Mouse (Mus musculus) neutrophil, adult 59 days (primary cell): ENCODE data around the gene Pcbp2. TPM values are rescaled to one million over a fixed set of nuclear protein-coding genes. Genes with fewer than 3 reads are reported as not detected.

Experiments used
- total RNA-seq, 2 experiments: library from RNA; stranded (reverse); gene quantifications; 1 replicate in 1 of 2; 2 replicates in 1 of 2; pipeline ENCODE4 v1.2.4; 2023

Gene Pcbp2
- total RNA-seq: 100 to 1,000 TPM; 508 to 564 TPM

DNA sequence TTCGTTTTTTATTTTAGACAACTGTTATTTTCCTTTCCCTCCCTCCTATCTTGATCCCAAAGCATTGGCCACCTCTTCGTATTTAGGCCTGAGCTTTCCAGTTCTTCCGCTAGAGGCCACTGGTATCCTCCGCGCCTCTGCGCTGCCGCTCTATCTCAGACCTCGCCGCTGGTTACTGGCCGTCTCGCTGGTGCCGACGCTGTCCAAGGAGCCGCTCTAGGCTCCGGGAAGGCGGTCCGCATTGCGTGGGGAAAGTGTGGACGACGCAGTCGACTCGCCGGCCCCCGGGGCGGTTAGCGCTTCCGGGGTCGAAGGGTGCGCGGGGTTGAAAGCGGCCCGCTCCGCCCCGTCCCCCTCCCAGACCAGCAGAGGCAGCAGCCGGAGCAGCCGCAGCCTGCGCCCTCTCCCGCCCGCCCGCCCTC, at the start of gene Pcbp2:
Pcbp2 (plus strand) TSS at position 357 of the 422 bp plus-strand sequence.

DNA sequence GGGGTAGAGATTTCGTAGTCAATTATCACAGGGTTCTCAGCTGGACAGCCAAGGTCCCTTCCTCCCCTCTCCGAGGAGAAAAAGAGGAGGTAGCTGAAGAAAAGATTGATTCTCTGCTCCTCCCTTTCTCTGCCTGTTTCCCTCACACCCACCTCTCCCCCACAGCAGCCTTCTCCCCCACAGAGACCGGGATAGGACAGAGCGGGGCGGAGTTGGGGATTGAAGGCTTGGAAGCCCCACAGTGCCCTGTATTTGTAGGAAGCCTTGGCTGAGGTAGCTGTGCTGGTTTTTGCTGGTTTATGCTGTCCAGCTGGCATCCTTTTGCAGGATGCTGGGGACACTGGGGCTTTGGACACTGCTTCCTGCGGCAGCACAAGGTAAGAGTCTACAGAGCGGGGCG, 25.2 kb upstream of the Pcbp2 start, which contains the start of gene Amhr2:
Amhr2 (plus strand) TSS at position 222 of the 400 bp plus-strand sequence.

GRCm38 (mm10) chr15:102458904-102459317, 11.4 kb upstream of the Pcbp2 start, which contains the start of gene Prr13:
Gene Prr13 (plus strand): TSS chr15:102459028.

DNA sequence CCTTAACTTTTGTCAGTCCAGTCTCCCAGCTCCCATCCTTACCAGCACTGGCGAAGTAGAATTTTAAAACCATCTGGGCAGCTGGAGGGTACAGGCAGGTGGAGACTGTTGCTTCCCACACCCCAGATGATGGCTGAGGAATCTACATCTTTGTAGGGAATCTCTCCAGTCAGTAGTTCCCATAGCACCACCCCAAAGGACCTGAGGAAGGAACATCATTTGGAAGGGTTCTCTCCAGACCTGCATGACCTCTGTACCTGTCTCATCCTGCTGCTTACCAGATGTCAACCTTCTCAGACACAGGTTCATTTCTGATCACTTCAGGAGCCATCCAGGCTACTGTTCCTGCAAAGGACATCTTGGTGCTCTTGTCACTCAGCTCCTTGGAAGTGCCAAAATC, 33.1 kb downstream of the Pcbp2 start, which contains the start of gene Gm10337:
Gm10337 (plus strand) TSS at position 276 of the 400 bp plus-strand sequence.

DNA sequence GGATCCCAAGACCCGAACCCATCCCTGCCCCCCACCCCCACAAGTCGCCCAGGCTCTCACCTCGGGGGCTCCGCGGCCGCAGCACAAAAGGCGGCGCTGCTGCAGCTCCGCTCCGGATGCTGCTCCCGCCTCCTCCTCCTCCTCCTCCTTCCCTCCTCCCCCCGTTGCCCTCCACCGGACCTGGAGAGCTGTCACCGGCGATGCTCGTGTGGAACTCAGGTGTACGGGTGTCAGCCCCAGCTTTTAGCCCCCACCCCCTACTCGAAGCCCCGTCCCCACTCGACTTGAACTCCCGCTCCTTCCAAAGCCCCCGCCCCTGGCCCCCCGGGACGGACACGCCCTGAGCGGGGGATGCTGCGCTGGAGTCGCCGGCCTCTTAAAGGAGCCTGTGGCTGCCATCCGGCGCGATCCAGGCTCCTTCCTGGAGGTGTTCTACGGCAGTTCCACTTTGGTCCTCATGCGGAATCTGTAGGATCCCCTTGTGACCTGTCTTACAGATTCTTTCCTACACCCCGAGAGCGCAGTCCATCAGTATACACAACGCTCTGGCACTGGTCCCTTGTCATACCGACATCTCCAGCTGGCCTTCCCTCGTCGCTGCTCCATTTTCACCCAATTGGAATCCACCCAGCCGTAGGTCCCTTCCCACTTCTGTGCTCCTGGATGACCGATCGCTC, 46.5 kb downstream of the Pcbp2 start, which contains the start of gene Map3k12:
Map3k12 (minus strand) TSS at position 337 of the 677 bp plus-strand sequence.

GRCm38 (mm10) chr15:102517976-102518858, 47.9 kb downstream of the Pcbp2 start, which contains the start of gene Tarbp2:
Gene Tarbp2 (plus strand): TSS chr15:102518192.

DNA sequence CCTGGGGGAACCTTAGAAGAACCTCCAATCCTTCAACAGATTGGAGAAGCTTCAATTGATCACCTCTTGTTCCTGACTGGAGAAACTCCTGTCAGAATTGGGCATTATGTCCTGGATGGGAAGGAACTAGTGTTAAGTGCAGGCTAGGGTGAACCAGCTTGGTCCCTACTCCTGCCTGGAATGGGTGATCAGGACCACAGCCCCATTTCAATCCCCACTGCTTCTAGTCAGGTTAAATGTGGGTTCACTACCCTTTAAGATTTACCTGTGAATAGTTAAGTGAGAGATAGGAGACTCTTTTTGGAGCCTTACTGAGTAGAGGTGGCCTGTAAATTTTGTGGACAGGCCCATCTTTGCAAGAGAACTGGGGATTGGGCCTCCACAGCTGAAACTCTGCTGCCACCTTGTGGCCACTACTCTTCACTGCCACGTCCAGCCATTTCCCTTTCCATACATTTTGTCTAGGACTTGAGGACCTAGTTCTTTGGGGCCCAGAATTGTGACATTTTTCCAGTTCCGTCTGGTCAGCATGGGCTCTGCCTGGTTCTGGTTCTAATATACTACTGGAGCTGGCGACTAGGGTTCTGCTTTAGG, 54.6 kb downstream of the Pcbp2 start, which contains the start of gene Npff:
Npff (minus strand) TSS at position 51 of the 594 bp plus-strand sequence.

Other genes starting within 250 kb of the Pcbp2 start
- gene Itgb7, start 238.6 kb upstream of the Pcbp2 start, total RNA-seq: 100 to 1,000 TPM; 191 to 291 TPM
- gene Rarg, start 213.0 kb upstream of the Pcbp2 start, total RNA-seq: 10 to 100 TPM; 37.8 to 49.0 TPM
- gene Gm9918, start 200.0 kb upstream of the Pcbp2 start, total RNA-seq: not detected
- gene Mfsd5, start 191.1 kb upstream of the Pcbp2 start, total RNA-seq: 10 to 100 TPM; 34.7 to 40.2 TPM
- gene Espl1, start 174.3 kb upstream of the Pcbp2 start, total RNA-seq: 10 to 100 TPM; 37.9 to 49.1 TPM
- 100 to 1,000 TPM; 270 to 271 TPM for gene Pfdn5, start 144.4 kb upstream of the Pcbp2 start, total RNA-seq
- 10 to 100 TPM; 30.6 to 32.7 TPM for gene Myg1, start 138.8 kb upstream of the Pcbp2 start, total RNA-seq
- gene Aaas, start 119.8 kb upstream of the Pcbp2 start, total RNA-seq: 10 to 100 TPM; 33.2 to 36.4 TPM
- not detected for gene Sp7, start 103.4 kb upstream of the Pcbp2 start, total RNA-seq
- gene Sp1, start 64.4 kb upstream of the Pcbp2 start, total RNA-seq: 100 to 1,000 TPM; 127 to 150 TPM
- gene Amhr2, start 25.2 kb upstream of the Pcbp2 start, total RNA-seq: 1 to 10 TPM in 1 of 2 experiments, under 1 TPM in 1; 0.24 to 1.1 TPM
- 100 to 1,000 TPM; 364 to 378 TPM for gene Prr13, start 11.5 kb upstream of the Pcbp2 start, total RNA-seq
- 1 to 10 TPM; 5.0 to 5.4 TPM for gene Gm10337, start 33.2 kb downstream of the Pcbp2 start, total RNA-seq
- under 1 TPM; 0.24 to 0.57 TPM for gene Map3k12, start 46.5 kb downstream of the Pcbp2 start, total RNA-seq
- gene Tarbp2, start 47.7 kb downstream of the Pcbp2 start, total RNA-seq: 10 to 100 TPM; 16.7 to 17.9 TPM
- gene Npff, start 54.4 kb downstream of the Pcbp2 start, total RNA-seq: 1 to 10 TPM; 3.2 to 5.0 TPM
- 1 to 10 TPM; 3.2 to 3.3 TPM for gene Gm28047, start 154.5 kb downstream of the Pcbp2 start, total RNA-seq
- gene Atf7, start 154.9 kb downstream of the Pcbp2 start, total RNA-seq: 10 to 100 TPM; 68.0 to 77.2 TPM
- gene Atp5g2, start 201.8 kb downstream of the Pcbp2 start, total RNA-seq: 1 to 10 TPM; 1.3 to 1.9 TPM